Mouse (Mus musculus) ZHBTc4 (cell line): Measurements from ENCODE around the gene Rhox13.

ENCODE experiments used
- DNase-seq: peaks from one replicate; pipeline ENCODE4 v3.0.0-alpha.2; 2011; ENCODE audit warnings: low read depth, low spot score

Rhox13 gene

GRCm38 (mm10) chrX:38120982-38121381 lies at the start of gene Rhox13:
Rhox13 (plus strand) TSS chrX:38121219.
- DNase-seq = peak; percentile 6

GRCm38 (mm10) chrX:38084226-38084625 lies 36.8 kb upstream of the Rhox13 start:
- peak; percentile 74 for DNase-seq

GRCm38 (mm10) chrX:38085041-38085440 lies 36.0 kb upstream of the Rhox13 start, which contains the start of gene Rhox11:
Rhox11 (minus strand) TSS chrX:38085141.
- no peak for DNase-seq

GRCm38 (mm10) chrX:38110807-38111206 lies 10.2 kb upstream of the Rhox13 start, which contains the start of gene Rhox12:
Rhox12 (minus strand) TSS chrX:38110907.
- no peak for DNase-seq

- peak; percentile 54 for DNase-seq
These were observed 459 bp downstream of the Rhox13 start for GRCm38 (mm10) chrX:38121478-38121877.

- DNase-seq = peak; percentile 2
These were observed 38.1 kb downstream of the Rhox13 start for GRCm38 (mm10) chrX:38159097-38159496.

GRCm38 (mm10) chrX:38165315-38165714 lies 44.3 kb downstream of the Rhox13 start:
- no peak for DNase-seq

- DNase-seq = peak; percentile 64
These were observed 45.0 kb downstream of the Rhox13 start for GRCm38 (mm10) chrX:38166064-38166463.

- DNase-seq = no peak
These were observed 45.6 kb downstream of the Rhox13 start for GRCm38 (mm10) chrX:38166592-38166991.
